Mouse (Mus musculus) lung, adult 2 months (tissue): ENCODE results near the gene Tmem120a.

Experiments used
- CTCF ChIP-seq: fragments of 200-500 bp; IDR thresholded peaks from 2 replicates; pipeline ENCODE4 v1.5.1; 2011; ENCODE audit warnings: mild to moderate bottlenecking, low read length, control low read depth; ENCODE audit not compliant: insufficient read depth
- POLR2A ChIP-seq: fragments of 200-500 bp; IDR thresholded peaks from 2 replicates; pipeline ENCODE4 v1.6.1; 2011; ENCODE audit warnings: low read depth, mild to moderate bottlenecking, control low read depth, low read length, borderline replicate concordance; ENCODE audit errors: extremely low read depth

DNA sequence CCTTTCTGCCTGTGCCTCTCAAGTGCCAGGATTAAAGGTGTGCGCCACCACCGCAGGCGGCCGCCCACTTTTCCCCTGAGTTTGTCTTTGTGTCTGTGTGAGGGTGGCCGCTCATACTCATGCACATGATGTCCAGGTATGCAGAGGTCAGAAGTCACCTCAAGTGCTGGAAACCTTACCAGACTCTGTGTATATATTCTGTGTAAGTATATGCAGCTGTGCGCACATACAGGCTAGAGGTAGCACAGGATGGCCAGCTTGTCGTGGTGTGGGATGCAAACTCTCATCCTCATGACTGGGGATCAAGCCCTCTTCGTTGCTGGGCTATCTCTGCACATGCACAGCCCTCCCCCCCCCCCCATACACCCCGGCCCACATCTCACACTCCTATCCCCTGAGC is 16.4 kb downstream of the Tmem120a start:
- TF ChIP-seq CTCF (no peak), POLR2A (no peak)
